Mouse (Mus musculus): ENCODE data around the gene Bend3.
"Not testable (repeated sequence)": the region's sequence is repeated elsewhere in the genome, so short reads cannot be mapped to it uniquely, and the experiment has no call there.

Gene Bend3

DNA sequence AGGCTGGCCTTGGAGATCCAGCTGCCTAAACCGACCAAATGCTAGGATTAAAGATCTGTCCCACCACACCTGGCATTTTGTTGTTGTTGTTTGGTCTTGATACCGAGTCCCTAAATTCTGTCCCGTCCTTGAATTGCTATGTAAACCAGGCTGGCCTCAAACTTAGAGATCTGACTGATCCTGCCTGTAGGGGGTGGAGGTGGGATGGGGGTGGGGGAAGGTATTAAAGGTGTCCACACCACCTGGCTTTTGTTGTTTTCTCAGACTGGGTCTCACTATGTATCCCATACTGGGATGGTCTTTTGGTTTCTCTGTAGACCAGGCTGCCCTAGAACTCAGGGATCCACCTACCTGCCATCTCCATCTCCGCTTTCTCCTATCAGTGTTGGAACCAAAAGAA lies 2.5 kb downstream of the Bend3 start:
- no peak for DNase-seq

DNA sequence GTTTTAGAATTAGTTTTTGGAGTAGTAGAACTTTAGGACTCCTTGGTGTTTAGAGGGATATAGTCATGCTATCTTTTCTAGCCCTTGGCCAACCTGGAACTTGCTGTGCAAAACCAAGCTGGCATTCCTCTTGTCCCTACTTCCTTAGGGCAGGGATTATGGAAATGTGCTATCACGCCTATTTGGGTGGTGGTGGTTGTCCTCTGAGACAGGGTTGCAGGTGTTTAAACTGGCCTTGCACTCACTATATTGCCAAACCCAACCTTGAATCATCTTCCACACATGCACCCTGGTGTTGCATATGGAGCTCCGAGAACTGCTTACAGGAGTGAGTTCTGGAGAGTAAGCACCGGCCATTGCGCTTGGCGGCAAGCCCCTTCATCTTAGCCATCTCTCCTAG lies 3.4 kb downstream of the Bend3 start:
- no peak for DNase-seq

GRCm38 (mm10) chr10:43483426-43483995 lies 4.9 kb downstream of the Bend3 start:
- peak; percentile 44 for DNase-seq

DNA sequence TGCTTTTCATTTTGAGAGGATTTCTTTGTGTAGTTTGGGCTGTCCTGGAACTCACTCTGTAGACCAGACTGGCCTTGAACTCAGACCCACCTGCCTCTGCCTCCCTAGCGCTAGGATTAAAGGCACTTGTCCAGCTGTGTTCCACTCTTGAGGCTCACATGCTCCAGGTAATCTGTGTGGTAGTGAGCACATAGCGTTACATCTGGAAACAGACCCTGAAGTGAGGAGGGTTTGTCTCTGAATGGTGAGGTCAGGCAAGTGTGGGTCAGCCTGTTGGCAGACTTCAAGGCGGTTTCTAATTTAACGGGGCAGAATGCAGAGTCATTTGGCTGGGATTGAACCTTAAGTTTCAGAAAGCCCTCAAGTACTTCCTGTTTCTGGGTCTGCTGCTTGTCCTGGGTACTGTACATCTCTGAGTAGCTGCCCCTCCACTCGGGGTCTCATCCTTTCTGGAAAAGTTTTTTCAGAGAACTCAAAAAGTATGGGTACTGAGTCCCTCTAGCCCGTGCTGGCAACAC lies 7.2 kb downstream of the Bend3 start:
- DNase-seq = no peak

- no peak for DNase-seq
Observed at GRCm38 (mm10) chr10:43487441-43488010, 8.9 kb downstream of the Bend3 start.

DNA sequence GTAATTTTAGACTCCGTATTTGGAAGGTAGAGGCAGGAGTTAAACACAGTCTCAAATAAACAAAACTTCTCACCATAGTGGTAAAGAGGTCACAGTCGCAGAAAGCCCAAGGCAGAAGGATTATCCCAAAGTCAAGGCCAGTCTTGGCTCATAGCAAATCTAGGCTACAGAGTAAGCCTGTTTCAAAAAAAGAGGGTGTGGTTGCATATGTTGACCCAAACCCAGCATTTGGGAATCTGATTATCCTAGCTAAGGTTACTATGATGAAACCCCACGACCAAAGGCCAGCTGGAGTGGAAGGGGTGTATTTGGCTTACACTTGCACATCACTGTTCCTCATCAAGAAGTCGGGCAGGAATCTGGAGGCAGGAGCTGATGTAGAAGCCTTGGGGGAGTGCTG lies 9.6 kb downstream of the Bend3 start:
- DNase-seq = no peak

DNA sequence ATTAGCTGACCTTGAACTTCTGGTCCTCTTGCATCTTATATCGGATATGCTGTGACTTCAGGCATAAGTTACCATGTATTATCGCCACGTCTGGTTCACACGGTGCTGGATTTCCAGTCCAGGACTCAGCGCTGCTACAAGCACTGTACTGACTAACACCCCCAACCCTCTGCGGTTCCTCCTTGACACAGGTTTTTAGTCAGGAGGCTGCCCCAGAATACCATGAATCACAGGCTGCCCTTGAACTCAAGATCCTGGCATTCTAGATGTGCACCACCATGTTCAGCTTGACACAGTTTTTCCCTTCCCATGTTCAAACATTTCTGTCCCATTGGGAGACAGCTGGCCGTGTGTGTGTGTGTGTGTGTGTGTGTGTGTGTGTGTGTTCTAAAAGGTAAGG lies 10.5 kb downstream of the Bend3 start:
- no peak for DNase-seq

- peak; percentile 59 for DNase-seq
Observed at GRCm38 (mm10) chr10:43489550-43489949, 10.9 kb downstream of the Bend3 start.

DNA sequence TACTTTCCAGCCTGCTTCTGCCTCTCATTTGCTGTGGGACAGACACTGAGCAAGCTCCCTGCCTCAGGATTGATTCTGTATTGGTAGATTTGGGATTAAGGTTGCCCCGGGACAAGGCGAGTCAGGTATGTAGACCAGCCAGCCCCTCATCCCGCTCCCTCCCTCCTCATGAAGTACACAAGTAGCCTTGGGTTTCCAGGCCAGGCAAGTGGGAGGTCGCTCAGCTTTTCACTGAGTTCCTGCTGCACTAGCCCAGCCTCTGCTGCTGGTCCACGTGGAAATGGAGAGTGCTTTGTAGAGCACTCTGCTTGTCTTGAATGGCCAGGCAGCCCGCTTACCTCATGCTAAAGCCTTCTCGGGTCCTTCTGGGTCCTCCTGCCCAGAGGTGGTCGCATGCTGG lies 11.4 kb downstream of the Bend3 start:
- DNase-seq = no peak

- peak; percentile 75 for DNase-seq
Observed at GRCm38 (mm10) chr10:43490846-43491245, 12.2 kb downstream of the Bend3 start.

DNA sequence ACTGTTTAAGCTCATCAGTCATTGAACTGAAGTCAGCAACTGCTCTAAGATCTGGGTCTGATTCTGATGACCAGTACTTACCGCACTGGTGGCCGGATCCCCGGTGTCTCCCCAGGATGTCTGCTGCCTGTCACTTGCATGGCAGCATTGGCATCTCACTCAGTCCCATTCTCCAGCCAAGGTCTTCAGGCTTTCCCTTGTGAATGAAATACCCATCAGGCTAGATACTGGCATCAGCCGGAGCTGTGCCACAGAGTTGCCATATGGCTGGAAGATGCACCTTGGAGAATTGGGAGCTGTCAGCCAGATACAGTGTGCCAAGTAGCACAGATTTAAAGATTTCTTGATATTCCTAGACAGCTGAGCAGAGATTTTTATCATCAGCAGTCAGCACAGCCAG lies 24.0 kb downstream of the Bend3 start:
- DNase-seq = no peak

- no peak for DNase-seq
Observed at GRCm38 (mm10) chr10:43504291-43504690, 25.7 kb downstream of the Bend3 start.

- DNase-seq = no peak
Observed at GRCm38 (mm10) chr10:43507051-43507450, 28.4 kb downstream of the Bend3 start.

- DNase-seq = no peak
Observed at GRCm38 (mm10) chr10:43509228-43509627, 30.6 kb downstream of the Bend3 start.

GRCm38 (mm10) chr10:43512976-43513375 lies 34.3 kb downstream of the Bend3 start:
- no peak for DNase-seq

DNA sequence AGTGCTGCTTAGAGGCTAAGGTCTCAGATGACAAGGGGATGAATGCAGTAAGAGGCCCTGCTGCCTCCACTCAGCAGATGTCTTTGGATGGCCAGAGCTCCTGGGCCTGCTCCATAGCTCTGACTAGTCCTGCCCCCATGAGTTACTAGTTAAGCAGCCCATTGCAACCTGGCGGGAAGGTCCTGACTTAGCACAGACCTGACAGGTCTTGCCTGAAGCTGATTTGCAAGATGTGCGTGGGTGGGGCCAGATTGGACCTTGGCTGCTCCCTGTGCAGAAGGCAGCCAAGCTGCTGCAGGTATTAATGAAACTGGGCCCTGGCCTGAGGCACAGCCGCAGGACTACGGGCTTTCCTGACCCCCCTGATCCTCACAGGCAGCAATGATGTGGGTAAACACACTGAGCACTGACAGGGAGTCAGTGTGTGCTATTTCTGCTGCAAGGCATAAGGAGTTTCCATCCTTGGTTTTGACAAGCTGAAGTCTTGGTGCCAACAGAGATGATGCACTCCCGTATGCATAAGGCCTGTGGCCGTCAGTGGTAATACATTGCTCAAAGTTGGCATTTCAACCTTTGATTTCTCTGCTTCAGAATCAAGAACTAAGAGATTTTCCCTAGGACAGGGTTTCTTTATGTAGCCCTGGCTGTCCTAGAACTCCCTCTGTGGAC lies 38.5 kb downstream of the Bend3 start:
- peak; percentile 80 for DNase-seq

DNA sequence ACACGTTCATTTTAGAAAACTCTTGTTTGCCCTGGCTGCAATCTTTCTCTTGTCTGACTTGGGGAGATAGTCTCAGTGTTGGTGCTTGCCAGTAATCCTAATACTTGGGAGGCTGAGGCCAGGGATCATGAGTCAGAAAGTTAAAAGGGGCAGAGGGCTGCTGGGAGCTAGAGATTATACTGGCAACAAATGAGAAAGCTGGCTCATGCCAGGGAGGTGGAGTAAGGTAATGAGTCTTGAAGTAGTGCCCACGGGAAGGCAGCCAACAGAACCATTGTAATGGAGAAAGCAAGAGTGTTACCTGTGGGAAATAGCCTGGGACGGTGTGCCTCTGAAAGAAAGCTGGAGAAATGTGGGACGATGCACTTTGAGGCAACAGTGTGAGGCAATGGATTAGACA lies 39.2 kb downstream of the Bend3 start:
- peak; percentile 88 for DNase-seq

DNA sequence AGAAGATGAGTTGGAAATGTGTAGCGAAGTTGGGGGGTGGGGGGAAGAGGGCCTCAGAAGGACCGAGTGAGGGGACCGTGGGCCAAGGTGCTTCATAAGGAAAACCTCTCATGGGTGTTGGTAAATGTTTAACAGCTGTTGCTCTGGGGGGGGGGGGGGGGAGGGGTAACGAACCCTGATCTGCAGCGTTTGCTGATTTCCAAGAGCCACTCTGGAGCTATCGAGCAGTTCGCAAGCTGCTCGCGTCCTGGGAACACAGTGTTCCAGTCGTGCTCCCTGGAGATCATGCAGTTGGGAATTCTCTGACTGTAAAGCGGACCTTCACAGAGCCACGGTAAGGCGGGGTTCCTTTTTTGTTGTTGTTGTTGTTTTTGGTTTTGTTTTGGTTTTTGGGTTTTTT lies 39.7 kb downstream of the Bend3 start:
- DNase-seq = peak; percentile 80

GRCm38 (mm10) chr10:43519977-43520376 lies 41.3 kb downstream of the Bend3 start:
- no peak for DNase-seq

GRCm38 (mm10) chr10:43523931-43524330 lies 45.3 kb downstream of the Bend3 start, which contains the start of gene Gm9803:
Gm9803 (plus strand) TSS chr10:43524084.
- DNase-seq = not testable (repeated sequence)

GRCm38 (mm10) chr10:43527283-43528269 lies 48.9 kb downstream of the Bend3 start:
- DNase-seq = no peak

DNA sequence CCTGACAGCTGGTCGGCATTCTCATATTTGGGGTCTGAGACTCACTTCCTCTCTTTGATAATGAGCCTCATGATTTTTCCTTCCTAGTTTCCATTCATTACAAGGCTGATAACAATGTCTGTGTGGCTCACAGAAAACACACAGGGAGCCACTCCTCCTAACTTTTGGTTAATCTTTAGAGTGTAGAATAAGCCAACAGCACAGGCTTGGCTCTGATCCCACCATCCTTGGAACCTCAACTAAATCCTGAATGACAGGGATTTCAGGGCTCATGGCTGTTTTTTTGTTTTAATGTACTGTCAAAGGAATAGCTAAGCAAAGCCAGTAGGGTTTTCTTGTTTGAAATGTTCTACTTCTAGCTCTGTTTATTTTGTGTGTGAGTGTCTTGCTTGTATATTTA lies 55.8 kb downstream of the Bend3 start:
- peak; percentile 63 for DNase-seq

GRCm38 (mm10) chr10:43537652-43538051 lies 59.0 kb downstream of the Bend3 start:
- peak; percentile 58 for DNase-seq

All from kidney, postnatal 14 days (tissue).